Mouse (Mus musculus) kidney, postnatal 25 days (tissue): ENCODE measurements around the gene Depdc5.
"Not testable (repeated sequence)": the region's sequence is repeated elsewhere in the genome, so short reads cannot be mapped to it uniquely, and the experiment has no call there.

Source experiments
- DNase-seq, 2 experiments: peaks; one replicate each; pipeline ENCODE4 v3.0.0; 2021; ENCODE audit warnings: mixed read lengths in 2 of 2

Depdc5 gene

GRCm38 (mm10) chr5:33033121-33033520 is 169.6 kb downstream of the Depdc5 start:
- DNase-seq = peak; percentile 86 to 90

GRCm38 (mm10) chr5:33033633-33034032 is 170.1 kb downstream of the Depdc5 start:
- not testable (repeated sequence) for DNase-seq

DNA sequence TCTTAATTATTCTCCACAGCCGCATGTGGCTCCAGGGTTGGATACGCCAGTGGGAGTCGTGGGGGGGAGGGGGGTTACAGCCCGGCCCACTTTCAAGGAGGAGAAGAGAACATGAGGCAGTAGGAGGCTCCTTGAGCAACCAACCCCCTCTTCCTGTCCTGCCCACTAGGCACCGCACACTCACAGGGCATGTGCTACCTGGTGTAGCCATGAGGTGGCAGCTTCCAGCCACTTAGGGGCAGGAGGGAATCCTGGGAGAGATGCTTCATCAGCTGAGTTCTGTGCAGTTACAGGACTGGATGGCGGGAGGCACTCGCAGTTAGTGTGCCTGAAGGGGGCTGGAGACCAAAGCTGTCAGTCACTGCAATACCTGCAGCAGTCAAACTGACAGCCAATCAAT is 170.6 kb downstream of the Depdc5 start:
- peak; percentile 39 to 68 for DNase-seq

DNA sequence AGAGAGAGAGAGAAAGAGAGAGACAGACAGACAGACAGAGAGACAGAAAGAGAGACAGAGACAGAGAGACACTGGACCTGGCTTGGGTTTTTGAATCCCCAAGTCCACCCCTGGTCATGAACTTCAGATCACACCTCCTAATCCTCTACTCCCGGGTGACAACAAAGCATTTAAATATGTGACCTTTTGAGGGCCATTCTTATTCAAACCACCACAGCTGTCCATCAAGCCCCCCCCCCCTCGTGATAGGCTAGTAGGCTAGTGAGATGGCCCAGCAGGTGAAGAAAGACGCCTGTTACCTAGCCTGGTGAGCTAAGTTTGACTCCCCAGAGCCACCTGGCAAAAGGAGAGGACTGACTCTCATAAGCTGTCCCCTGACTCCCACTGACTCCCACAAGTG is 171.4 kb downstream of the Depdc5 start:
- DNase-seq = no peak

DNA sequence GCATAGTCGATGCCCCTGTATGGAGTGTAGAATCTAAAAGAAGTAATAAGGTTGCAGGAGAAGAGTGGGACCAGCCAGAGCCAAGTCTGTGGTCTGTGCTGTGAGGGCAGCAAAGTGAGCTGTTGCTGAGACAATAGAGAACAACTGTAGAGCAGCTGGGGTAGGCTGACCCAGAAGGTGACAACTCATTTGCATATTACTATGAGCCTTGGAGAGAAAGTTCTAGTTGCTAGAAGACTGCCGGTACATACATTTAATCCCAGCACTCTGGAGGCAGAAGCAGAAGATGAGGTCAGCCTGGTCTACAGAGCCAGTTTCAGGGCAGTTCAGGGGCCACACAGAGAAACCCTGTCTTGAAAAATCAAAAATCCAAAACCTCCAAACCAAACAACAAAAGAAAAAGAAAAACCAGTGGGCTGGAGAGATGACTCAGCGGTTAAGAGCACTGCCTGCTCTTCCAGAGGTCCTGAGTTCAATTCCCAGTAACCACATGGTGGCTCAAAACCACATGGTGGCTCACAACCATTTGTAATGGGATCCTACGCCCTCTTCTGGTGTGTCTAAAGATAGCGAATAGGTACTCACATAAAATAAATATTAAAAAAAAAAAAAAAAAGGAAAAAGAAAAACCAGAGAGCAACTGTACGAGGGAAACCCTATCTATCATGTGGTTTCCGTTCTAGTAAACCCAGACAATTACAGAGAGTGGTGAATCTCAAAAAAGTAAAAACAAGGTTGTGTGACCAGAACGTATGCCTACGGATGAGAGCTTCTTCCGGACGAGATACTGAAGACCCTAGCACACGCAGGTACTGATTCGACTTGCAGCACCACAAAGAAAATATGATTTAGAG is 175.4 kb downstream of the Depdc5 start:
- no peak for DNase-seq

DNA sequence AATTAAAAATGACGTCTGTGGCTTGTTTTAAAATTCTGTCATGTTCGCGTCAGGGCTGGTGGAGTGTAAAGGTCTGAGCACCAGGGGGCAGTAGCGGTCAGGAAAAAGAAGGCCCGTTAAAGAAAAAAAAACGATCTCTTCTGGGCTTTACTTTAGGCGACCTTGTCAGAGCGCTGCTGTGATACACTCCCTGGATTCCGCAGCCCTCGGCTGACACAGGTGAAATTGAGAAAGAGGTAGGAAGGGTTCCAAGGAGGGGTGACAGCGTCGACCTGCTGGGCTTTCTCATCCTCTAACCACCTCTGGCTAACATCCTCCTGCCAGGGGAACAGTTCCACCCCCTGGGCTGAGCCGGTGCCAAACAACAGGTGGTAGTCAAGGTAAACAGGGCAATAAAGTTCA is 176.0 kb downstream of the Depdc5 start:
- peak; percentile 76 to 85 for DNase-seq

GRCm38 (mm10) chr5:33040735-33041134 is 177.2 kb downstream of the Depdc5 start:
- not testable (repeated sequence) for DNase-seq

- DNase-seq = peak; percentile 79 to 91
Measured at GRCm38 (mm10) chr5:33043397-33043796, 179.9 kb downstream of the Depdc5 start.
